Mouse (Mus musculus): Measurements from ENCODE around the gene Gm29797.

Gene Gm29797

GRCm38 (mm10) chr2:181673501-181673900 lies 16.7 kb downstream of the Gm29797 start:
- DNase-seq, result no peak

- DNase-seq, result no peak
Measured at GRCm38 (mm10) chr2:181674934-181675333, 18.1 kb downstream of the Gm29797 start.

- no peak for DNase-seq
Measured at GRCm38 (mm10) chr2:181675454-181675853, 18.6 kb downstream of the Gm29797 start.

- DNase-seq, result peak; percentile 40
Measured at GRCm38 (mm10) chr2:181676424-181676823, 19.6 kb downstream of the Gm29797 start.

GRCm38 (mm10) chr2:181677096-181677754 lies 20.4 kb downstream of the Gm29797 start:
- DNase-seq, result no peak

GRCm38 (mm10) chr2:181677755-181678098 lies 20.9 kb downstream of the Gm29797 start:
- no peak for DNase-seq

GRCm38 (mm10) chr2:181678780-181679179 lies 21.9 kb downstream of the Gm29797 start:
- peak; percentile 77 for DNase-seq

GRCm38 (mm10) chr2:181679951-181680715 lies 23.3 kb downstream of the Gm29797 start, which contains the start of gene Tcea2:
Gene Tcea2 (plus strand): TSS chr2:181680310.
- DNase-seq, result peak; percentile 74

GRCm38 (mm10) chr2:181680716-181681117 lies 23.9 kb downstream of the Gm29797 start:
- DNase-seq, result peak; percentile 40

GRCm38 (mm10) chr2:181681978-181682377 lies 25.1 kb downstream of the Gm29797 start:
- DNase-seq, result no peak

GRCm38 (mm10) chr2:181683381-181683780 lies 26.5 kb downstream of the Gm29797 start:
- no peak for DNase-seq

GRCm38 (mm10) chr2:181684713-181685112 lies 27.9 kb downstream of the Gm29797 start:
- DNase-seq, result no peak

GRCm38 (mm10) chr2:181685686-181686085 lies 28.9 kb downstream of the Gm29797 start:
- DNase-seq, result no peak

- no peak for DNase-seq
Measured at GRCm38 (mm10) chr2:181687586-181687985, 30.8 kb downstream of the Gm29797 start.

- DNase-seq, result peak; percentile 51
Measured at GRCm38 (mm10) chr2:181689466-181690160, 32.8 kb downstream of the Gm29797 start.

- DNase-seq, result no peak
Measured at GRCm38 (mm10) chr2:181691083-181691482, 34.2 kb downstream of the Gm29797 start.

GRCm38 (mm10) chr2:181691571-181691970 lies 34.7 kb downstream of the Gm29797 start:
- DNase-seq, result peak; percentile 42

GRCm38 (mm10) chr2:181692304-181692703 lies 35.5 kb downstream of the Gm29797 start:
- no peak for DNase-seq

GRCm38 (mm10) chr2:181693339-181694280 lies 36.8 kb downstream of the Gm29797 start, which contains the start of gene Rgs19:
Gene Rgs19 (minus strand): TSS chr2:181693977.
- peak; percentile 91 for DNase-seq

GRCm38 (mm10) chr2:181694581-181694980 lies 37.7 kb downstream of the Gm29797 start:
- no peak for DNase-seq

GRCm38 (mm10) chr2:181695776-181696175 lies 38.9 kb downstream of the Gm29797 start:
- no peak for DNase-seq

GRCm38 (mm10) chr2:181696801-181697420 lies 40.1 kb downstream of the Gm29797 start:
- no peak for DNase-seq

All from thymus, postnatal 4 days (tissue).